Mouse (Mus musculus) limb, embryonic 13.5 days (tissue): ENCODE results near the gene Pygo2. TPM values are rescaled to one million over a fixed set of nuclear protein-coding genes. Genes with fewer than 3 reads are reported as not detected.

Experiments used
- ATAC-seq: fragments of 200-750 bp; cut with Nextera tagmentation; 2 replicates; pipeline ENCODE4 v1.8.0; 2017; ENCODE audit warnings: low read depth, moderate number of reproducible peaks, moderate TSS enrichment; ENCODE audit not compliant: low FRiP score
- H3K27ac ChIP-seq: fragments of 300-500 bp; sonication (generic); 2 replicates; pipeline ENCODE4 v1.5.1; 2015; ENCODE audit warnings: inconsistent platforms, mild to moderate bottlenecking, moderate library complexity
- H3K27me3 ChIP-seq: fragments of 300-500 bp; sonication (generic); 2 replicates; pipeline ENCODE4 v1.6.1; 2015; ENCODE audit warnings: mild to moderate bottlenecking, inconsistent platforms
- H3K36me3 ChIP-seq: fragments of 300-500 bp; sonication (generic); 2 replicates; pipeline ENCODE4 v1.6.1; 2015; ENCODE audit warnings: inconsistent platforms, mild to moderate bottlenecking, moderate library complexity
- H3K4me1 ChIP-seq: fragments of 300-500 bp; sonication (generic); 2 replicates; pipeline ENCODE4 v1.6.1; 2015; ENCODE audit warnings: inconsistent platforms
- H3K4me2 ChIP-seq: fragments of 300-500 bp; sonication (generic); replicated peaks from 2 replicates; pipeline ENCODE4 v1.6.1; 2015; ENCODE audit warnings: inconsistent platforms, mild to moderate bottlenecking, moderate library complexity
- H3K4me3 ChIP-seq: fragments of 300-500 bp; sonication (generic); 2 replicates; pipeline ENCODE4 v1.5.1; 2015; ENCODE audit warnings: moderate library complexity, mild to moderate bottlenecking, inconsistent platforms
- H3K9ac ChIP-seq: fragments of 300-500 bp; sonication (generic); 2 replicates; pipeline ENCODE4 v1.6.1; 2015; ENCODE audit warnings: mild to moderate bottlenecking, inconsistent platforms
- H3K9me3 ChIP-seq: fragments of 300-500 bp; sonication (generic); 2 replicates; pipeline ENCODE4 v1.6.1; 2016; ENCODE audit warnings: inconsistent platforms
- WGBS: fragments of 180-500 bp; shearing (Covaris S2); methylation state at CpG from one replicate; pipeline ENCODE4 v1.1.7; 2015; 5-methylcytosine and 5-hydroxymethylcytosine counted together
- polyA plus RNA-seq: library from polyadenylated mRNA; unstranded; fragments of >200 nt; fragmentation: Nextera tagmentation; extraction: Ambion mirVana; gene quantifications from 2 replicates; pipeline ENCODE4 v1.2.1, GENCODE M21; 2015

The Pygo2 gene
- polyA plus RNA-seq, 1 experiment from 2014 or later, result 49.7 TPM

DNA sequence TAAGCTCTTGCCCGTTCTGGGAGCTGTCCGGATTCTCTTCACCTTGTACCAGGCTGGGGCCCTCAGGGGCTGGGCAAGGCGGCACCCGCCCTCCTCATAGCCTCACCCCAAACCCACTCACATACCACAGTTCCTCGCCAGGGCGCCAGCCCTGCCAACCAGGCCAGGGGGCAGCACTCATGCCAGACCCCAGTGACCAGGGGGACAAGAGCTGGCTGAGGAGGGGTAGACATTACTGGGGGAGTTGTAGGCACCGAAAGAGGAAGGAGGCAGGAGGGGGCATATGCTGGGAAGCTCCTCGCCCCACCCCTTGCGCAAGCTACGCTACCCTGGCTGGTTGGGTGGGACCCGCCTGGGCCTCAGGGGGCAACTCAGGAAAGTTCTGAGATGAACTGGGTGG lies 42.4 kb upstream of the Pygo2 start:
- Histone ChIP-seq H3K9me3 (no peaks in the 10 kb centered on the region), H3K27ac (no peak overlapping the region), H3K36me3 (no peaks in the 10 kb centered on the region), H3K4me1 (peaks cover 51% of the 10 kb centered on the region), H3K4me3 (no peak overlapping the region), H3K4me2 (0 out of 2 replicates have a peak overlapping the region, but pooled peaks have one; percentile 3), H3K27me3 (peaks cover 21% of the 10 kb centered on the region), H3K9ac (no peak overlapping the region)
- ATAC-seq, result no peak
- 81% methylated on average over 11 of the region's 11 CpGs for WGBS

DNA sequence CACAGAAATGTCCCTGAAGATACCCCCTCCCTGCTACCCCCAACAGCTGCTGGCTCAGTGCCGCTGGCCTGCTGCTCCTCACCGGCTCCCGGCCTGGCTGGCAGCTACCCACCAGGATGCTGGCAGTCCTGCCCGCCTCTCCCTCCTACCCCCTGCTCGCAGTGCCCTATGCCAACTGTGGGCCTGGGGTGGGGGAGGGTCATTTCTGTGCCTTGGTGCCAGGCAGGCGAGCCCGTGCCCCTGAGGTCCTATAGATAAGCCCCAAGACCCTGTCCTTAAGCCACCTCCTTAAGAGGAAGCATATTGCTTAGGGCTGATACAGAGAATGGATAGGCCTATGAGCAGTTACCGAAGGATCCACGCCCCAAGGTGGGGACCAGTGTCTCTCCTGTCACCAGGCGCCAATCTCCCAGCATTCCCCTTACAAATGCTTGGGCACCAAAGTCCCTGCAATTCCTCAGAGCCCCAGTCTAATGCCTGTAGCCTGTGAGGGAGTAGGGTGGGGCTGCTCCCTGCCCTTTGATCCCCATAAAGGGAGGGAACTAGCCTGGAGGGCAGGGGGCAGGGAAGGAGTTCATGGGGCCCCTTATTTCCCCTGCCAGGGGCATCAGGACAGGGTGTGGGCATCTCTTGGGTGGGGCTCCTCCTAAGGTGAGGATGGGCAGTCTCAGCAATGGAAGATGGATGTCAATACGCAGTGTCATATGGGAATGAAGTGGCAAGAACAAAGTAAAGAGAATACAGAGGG lies 41.7 kb upstream of the Pygo2 start:
- Histone ChIP-seq H3K4me3 (no peak overlapping the region), H3K36me3 (no peaks in the 10 kb centered on the region), H3K27ac (no peak overlapping the region), H3K9me3 (no peaks in the 10 kb centered on the region), H3K9ac (no peak overlapping the region), H3K4me1 (peaks cover 56% of the 10 kb centered on the region), H3K27me3 (peaks cover 24% of the 10 kb centered on the region), H3K4me2 (no peak overlapping the region)
- no peak for ATAC-seq
- WGBS, result 74% methylated on average over 11 of the region's 11 CpGs

GRCm38 (mm10) chr3:89388901-89389740 lies 40.9 kb upstream of the Pygo2 start:
- Histone ChIP-seq H3K27ac (no peak overlapping the region), H3K4me2 (no peak overlapping the region), H3K9me3 (no peaks in the 10 kb centered on the region), H3K4me3 (no peak overlapping the region), H3K36me3 (no peaks in the 10 kb centered on the region), H3K4me1 (peaks cover 58% of the 10 kb centered on the region), H3K9ac (no peak overlapping the region), H3K27me3 (peaks cover 24% of the 10 kb centered on the region)
- 56% methylated on average over 5 of the region's 6 CpGs for WGBS
- no peak for ATAC-seq

DNA sequence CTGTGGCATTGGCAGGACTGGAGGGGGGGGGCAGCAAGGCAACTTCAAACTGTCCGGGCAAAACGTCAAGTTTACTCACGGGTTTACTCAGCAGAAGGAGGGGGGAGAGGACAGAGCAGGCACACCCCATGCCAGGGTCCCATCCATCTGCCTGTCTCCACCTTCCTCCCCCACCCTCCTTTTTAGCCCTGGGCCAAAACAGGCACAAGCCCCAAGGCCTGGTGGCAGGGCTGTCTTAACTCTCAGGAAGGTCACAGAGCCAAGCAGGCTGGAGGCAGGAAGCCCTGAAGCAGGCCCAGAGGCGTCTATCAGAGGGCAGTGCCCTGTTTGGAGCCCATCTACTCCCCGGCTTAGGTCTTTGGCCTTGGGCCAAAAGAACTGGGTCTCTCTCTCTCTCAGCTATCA lies 39.9 kb upstream of the Pygo2 start:
- no peak overlapping the region for H3K27ac ChIP-seq
- WGBS, result 48% methylated on average over 5 of the region's 5 CpGs
- H3K9me3 ChIP-seq, result no peaks in the 10 kb centered on the region
- H3K27me3 ChIP-seq, result peaks cover 24% of the 10 kb centered on the region
- H3K36me3 ChIP-seq, result no peaks in the 10 kb centered on the region
- ATAC-seq, result no peak
- H3K4me1 ChIP-seq, result peaks cover 57% of the 10 kb centered on the region
- no peak overlapping the region for H3K9ac ChIP-seq
- no peak overlapping the region for H3K4me2 ChIP-seq
- H3K4me3 ChIP-seq, result no peak overlapping the region

DNA sequence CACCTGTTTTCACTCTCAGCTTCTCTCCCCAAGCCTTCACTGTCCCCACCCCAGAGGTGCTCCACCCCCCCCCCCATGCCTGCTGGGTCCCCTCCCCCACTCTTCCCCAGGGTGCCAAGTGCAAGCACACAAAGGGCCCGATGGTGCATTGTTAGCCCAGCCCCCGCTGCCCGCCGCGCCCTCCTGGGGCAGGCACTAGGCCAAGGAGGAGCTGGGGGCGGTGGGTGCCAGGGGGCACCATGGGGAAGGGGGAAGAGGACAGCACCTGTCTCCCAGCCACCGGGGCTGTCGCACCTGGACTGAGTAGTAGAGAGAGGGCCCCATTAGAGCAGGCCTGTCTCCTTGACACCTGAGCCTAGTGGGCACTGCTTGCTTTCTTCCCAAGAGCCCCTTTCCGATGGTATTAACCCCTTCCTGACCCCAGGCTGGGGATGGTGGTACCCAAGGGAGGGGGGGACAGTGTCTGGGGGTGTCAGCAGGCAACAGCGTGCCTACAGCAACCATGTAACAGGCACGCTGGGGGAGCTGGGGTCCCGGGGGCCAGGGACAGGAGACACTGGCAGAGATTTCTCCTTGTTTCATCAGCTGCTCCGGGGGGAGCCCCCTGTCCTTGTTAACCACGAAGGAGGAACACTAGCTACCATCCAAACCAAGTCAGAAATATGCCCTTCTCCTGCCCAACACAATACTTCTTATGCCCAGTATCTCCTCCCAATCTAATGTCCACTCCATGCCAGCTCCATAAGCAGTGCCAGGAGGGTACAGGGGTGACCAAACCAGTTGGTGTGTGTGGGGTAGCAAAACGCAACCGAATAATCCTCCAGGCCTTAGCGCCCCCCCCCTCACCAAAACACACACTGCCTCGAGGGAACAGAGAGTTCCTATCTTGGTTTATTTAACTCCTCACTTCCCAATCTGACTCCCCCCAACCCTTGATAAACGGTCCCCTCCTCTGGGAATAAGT lies 39.0 kb upstream of the Pygo2 start:
- Histone ChIP-seq H3K4me2 (peak overlapping the region; percentile 98), H3K9me3 (no peaks in the 10 kb centered on the region), H3K27me3 (peaks cover 24% of the 10 kb centered on the region), H3K36me3 (no peaks in the 10 kb centered on the region), H3K4me1 (peaks cover 59% of the 10 kb centered on the region), H3K27ac (no peak overlapping the region), H3K4me3 (peak overlapping the region; percentile 59), H3K9ac (peak overlapping the region; percentile 65)
- no peak for ATAC-seq
- 18% methylated on average over 19 of the region's 19 CpGs for WGBS

DNA sequence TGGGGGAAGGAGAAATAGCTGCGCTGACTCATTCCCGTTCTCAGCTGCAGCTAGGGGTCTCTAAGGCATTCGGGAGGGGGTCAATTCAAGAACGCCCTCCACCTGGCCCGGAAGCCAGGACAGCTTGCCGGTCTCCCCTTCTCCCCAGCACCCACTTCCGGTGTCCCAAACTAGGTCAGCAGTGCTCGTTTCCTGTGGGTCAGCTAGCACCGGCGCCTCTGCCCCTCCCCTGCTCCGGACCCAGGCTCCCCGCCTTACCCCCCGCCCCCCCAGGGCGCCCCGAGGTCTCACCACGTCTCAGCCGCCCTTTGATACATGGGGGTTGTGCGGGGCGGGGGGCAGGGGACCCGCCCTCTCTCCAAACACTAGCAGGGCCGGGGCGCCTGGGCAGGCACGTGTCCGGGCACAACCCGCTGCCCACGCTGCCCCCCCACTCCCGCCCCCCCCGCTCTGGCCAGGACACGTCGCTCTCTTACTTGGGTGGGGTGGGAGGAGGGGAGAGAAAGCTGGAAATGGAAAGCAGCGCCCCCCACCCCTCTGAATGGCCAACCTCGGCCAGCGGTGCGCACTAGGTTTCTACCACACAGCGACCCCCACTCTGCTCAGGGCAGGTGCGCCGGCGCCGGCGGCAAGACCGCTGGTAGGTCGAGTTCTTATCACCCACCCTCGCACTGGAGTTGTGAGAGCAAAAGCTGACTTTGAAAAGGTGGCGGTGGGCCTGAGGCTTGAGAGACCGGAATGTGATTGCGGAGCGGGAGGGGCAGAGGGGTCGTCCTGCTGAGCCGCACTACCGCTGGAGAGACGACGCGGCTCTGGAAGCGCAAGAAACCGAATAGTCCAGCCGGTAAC lies 38.1 kb upstream of the Pygo2 start:
- Histone ChIP-seq H3K27me3 (peaks cover 24% of the 10 kb centered on the region), H3K36me3 (no peaks in the 10 kb centered on the region), H3K27ac (no peak overlapping the region), H3K9me3 (no peaks in the 10 kb centered on the region), H3K4me2 (peak overlapping the region; percentile 98), H3K4me3 (peak overlapping the region; percentile 59), H3K9ac (peak overlapping the region; percentile 65), H3K4me1 (peaks cover 62% of the 10 kb centered on the region)
- WGBS, result under 1% methylated on average over 44 of the region's 56 CpGs
- no peak for ATAC-seq

DNA sequence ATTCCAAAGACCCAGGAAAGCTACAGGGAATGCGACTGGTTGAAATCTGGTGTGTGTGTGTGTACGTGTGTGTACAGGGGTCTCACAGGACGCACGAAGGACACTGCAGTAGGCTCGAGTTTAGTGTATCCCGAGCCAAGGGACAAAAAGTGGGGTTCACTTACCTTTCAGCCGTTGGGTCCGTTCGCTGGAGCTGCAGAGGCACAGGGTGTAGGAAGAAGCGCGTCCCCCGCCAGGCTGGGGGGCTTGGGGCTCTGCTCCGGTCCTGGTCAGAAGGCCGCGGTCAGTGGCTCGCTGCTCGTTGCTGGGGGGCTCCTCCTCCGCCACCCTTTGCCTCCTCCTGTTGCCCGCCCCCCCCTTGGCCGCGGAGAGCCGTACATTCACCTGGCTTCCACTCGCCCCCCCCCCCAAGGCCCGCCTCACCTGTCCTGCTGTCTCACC lies 37.1 kb upstream of the Pygo2 start:
- Histone ChIP-seq H3K9ac (peak overlapping the region; percentile 65), H3K4me3 (peak overlapping the region; percentile 59), H3K36me3 (no peaks in the 10 kb centered on the region), H3K27ac (no peak overlapping the region), H3K27me3 (peaks cover 24% of the 10 kb centered on the region), H3K9me3 (no peaks in the 10 kb centered on the region), H3K4me1 (peaks cover 58% of the 10 kb centered on the region), H3K4me2 (peak overlapping the region; percentile 98)
- 0% methylated on average over 18 of the region's 24 CpGs for WGBS
- no peak for ATAC-seq

DNA sequence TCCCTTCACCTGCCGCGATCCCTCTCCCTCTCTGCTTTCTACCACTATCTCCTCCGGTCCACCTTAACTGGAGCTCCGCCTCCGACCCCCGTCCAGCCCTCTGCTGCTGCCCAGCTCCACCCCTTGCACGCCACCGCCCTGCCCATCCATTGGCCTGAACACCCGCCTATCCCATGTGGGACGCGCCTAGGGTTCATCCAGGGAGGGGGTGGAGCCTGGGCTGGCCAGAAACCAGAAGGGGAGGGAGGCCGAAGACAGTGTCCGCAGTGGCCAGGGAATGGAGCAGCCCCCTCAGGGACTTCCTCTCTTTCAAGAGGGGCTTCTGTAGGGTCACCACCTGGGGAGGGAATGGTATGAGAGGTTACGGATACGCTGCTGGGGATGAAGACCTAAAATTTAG lies 36.4 kb upstream of the Pygo2 start:
- Histone ChIP-seq H3K9ac (peak overlapping the region; percentile 68), H3K4me2 (peak overlapping the region; percentile 98), H3K4me1 (peaks cover 56% of the 10 kb centered on the region), H3K9me3 (no peaks in the 10 kb centered on the region), H3K4me3 (peak overlapping the region; percentile 59), H3K36me3 (no peaks in the 10 kb centered on the region), H3K27ac (peak overlapping the region; percentile 75), H3K27me3 (peaks cover 24% of the 10 kb centered on the region)
- peak; percentile 91 for ATAC-seq
- under 1% methylated on average over 15 of the region's 15 CpGs for WGBS

DNA sequence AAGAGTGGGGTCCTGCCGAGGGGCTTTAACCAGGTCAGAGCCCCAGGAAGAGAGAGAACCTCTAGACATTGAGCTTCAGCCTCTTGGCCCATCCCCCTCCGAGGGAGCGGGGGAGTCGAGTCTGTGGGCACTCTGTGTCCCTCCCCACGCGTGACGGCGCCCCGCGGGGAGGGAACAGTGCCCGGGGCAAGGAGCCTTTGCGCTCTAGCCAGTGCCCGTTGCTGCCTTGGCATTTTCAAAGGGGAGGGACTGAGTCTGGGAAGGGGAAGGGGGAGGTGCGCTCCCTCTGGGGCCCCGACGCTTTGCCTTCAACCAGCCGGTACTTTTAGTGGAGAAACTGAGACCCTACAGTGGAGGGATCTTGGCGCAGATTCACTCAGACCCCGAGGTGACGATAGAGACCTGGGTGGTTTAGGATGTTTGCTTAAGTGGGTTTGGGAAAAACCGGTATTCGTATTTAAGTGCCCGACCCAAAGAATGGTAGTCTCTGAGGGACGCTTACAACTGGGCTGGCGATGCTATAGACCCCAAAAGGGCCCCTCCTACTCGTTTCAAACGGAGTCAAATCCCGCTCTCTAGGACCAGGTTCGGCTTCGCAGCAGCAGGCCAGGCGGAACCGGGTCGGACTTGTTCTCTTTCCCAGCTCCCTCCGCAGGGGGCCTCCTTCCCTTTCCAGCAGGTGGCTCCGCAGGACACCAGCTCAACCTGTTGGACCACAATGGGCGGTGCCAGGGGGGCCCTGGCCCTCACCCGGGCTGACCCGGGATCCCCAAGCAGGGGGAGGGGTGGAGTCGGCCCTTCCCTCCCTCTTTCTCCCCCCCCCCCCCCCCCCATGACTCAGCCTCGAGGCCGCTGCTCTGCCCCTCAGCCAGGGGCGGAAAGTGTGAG lies 35.8 kb upstream of the Pygo2 start, which contains the start of gene Zbtb7b:
Zbtb7b (minus strand) TSS at position 771 of the 888 bp plus-strand sequence.
- no peaks in the 10 kb centered on the region for H3K36me3 ChIP-seq
- no peaks in the 10 kb centered on the region for H3K9me3 ChIP-seq
- peak within 1 kb of the TSS; percentile 98 for H3K4me2 ChIP-seq
- H3K4me1 ChIP-seq, result peaks cover 56% of the 10 kb centered on the region
- peaks cover 24% of the 10 kb centered on the region for H3K27me3 ChIP-seq
- peak within 1 kb of the TSS; percentile 59 for H3K4me3 ChIP-seq
- H3K27ac ChIP-seq, result peak within 1 kb of the TSS; percentile 80
- H3K9ac ChIP-seq, result peak within 1 kb of the TSS; percentile 68
- WGBS, result under 1% methylated on average over 42 of the region's 42 CpGs
- ATAC-seq, result peak; percentile 21

DNA sequence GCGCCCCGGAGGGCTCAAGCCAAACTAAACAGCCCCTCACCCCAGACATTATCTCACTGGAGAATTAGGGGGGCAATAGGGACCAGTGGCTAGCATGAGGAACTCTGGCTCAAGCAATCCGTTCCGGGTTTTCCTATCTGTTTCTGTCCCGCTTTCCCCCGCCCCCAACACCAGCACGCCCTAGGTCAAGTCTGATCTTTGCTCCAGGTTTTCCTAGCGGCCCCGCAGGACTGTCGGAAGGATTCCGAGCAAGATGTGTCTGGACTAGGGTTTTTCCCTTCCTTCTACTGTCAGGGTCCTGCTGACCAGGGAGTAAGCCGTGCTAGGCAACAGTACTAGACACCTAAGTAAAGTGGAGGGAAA lies 35.1 kb upstream of the Pygo2 start:
- Histone ChIP-seq H3K4me1 (peaks cover 56% of the 10 kb centered on the region), H3K36me3 (no peaks in the 10 kb centered on the region), H3K27me3 (peaks cover 24% of the 10 kb centered on the region), H3K9ac (peak overlapping the region; percentile 68), H3K4me3 (peak overlapping the region; percentile 59), H3K9me3 (no peaks in the 10 kb centered on the region), H3K27ac (peak overlapping the region; percentile 80), H3K4me2 (peak overlapping the region; percentile 98)
- peak; percentile 9; the same call in 1 of the 2 replicates for ATAC-seq
- under 1% methylated on average over 12 of the region's 12 CpGs for WGBS
